Mouse (Mus musculus) heart, embryonic 12.5 days (tissue): ENCODE data around the gene Gmpr2. TPM values are rescaled to one million over a fixed set of nuclear protein-coding genes. Genes with fewer than 3 reads are reported as not detected.

Source experiments
- ATAC-seq: fragments of 200-750 bp; cut with Nextera tagmentation; 2 replicates; pipeline ENCODE4 v1.8.0; 2017; ENCODE audit warnings: moderate TSS enrichment, moderate library complexity; ENCODE audit not compliant: insufficient number of reproducible peaks, low FRiP score
- H3K27ac ChIP-seq: fragments of 300-500 bp; sonication (generic); 2 replicates; pipeline ENCODE4 v1.5.1; 2016; ENCODE audit warnings: mild to moderate bottlenecking, moderate library complexity; ENCODE audit not compliant: poor library complexity, severe bottlenecking
- H3K27me3 ChIP-seq: fragments of 300-500 bp; sonication (generic); replicated peaks from 2 replicates; pipeline ENCODE4 v1.6.1; 2016; ENCODE audit warnings: mild to moderate bottlenecking, moderate library complexity
- H3K36me3 ChIP-seq: fragments of 300-500 bp; sonication (generic); 2 replicates; pipeline ENCODE4 v1.6.1; 2016; ENCODE audit warnings: mild to moderate bottlenecking, moderate library complexity
- H3K4me1 ChIP-seq: fragments of 300-500 bp; sonication (generic); replicated peaks from 2 replicates; pipeline ENCODE4 v1.6.1; 2016; ENCODE audit warnings: mild to moderate bottlenecking
- H3K4me2 ChIP-seq: fragments of 300-500 bp; sonication (generic); 2 replicates; pipeline ENCODE4 v1.6.1; 2016; ENCODE audit warnings: mild to moderate bottlenecking, moderate library complexity
- H3K4me3 ChIP-seq: fragments of 300-500 bp; sonication (generic); 2 replicates; pipeline ENCODE4 v1.5.1; 2016; ENCODE audit warnings: mild to moderate bottlenecking
- H3K9ac ChIP-seq: fragments of 300-500 bp; sonication (generic); 2 replicates; pipeline ENCODE4 v1.6.1; 2016; ENCODE audit warnings: mild to moderate bottlenecking, moderate library complexity
- H3K9me3 ChIP-seq: fragments of 300-500 bp; sonication (generic); replicated peaks from 2 replicates; pipeline ENCODE4 v1.6.1; 2016; ENCODE audit warnings: mild to moderate bottlenecking, moderate library complexity
- WGBS: fragments of 180-500 bp; shearing (Covaris S2); methylation state at CpG from one replicate; pipeline ENCODE4 v1.1.7; 2016; 5-methylcytosine and 5-hydroxymethylcytosine counted together
- polyA plus RNA-seq: library from polyadenylated mRNA; unstranded; fragments of >200 nt; fragmentation: Nextera tagmentation; extraction: Ambion mirVana; gene quantifications from 2 replicates; pipeline ENCODE4 v1.2.1, GENCODE M21; 2016

The Gmpr2 gene
- polyA plus RNA-seq, result 39.8 and 44.6 TPM in 2 replicates

- peak within 1 kb of the TSS; percentile 81 for H3K27ac ChIP-seq
- peak within 1 kb of the TSS; percentile 90 for H3K9ac ChIP-seq
- H3K4me3 ChIP-seq, result peak within 1 kb of the TSS; percentile 93
- H3K27me3 ChIP-seq, result no peaks in the 10 kb centered on the region
- peaks cover 36% of the 10 kb centered on the region for H3K36me3 ChIP-seq
- no peaks in the 10 kb centered on the region for H3K9me3 ChIP-seq
- under 1% methylated on average over 38 of the region's 38 CpGs for WGBS
- H3K4me1 ChIP-seq, result peaks cover 18% of the 10 kb centered on the region
- ATAC-seq, result peak; percentile 98
- H3K4me2 ChIP-seq, result peak within 1 kb of the TSS; percentile 97
Observed at GRCm38 (mm10) chr14:55671833-55672740, at the start of gene Gmpr2, which contains the start of gene Nedd8. Gmpr2 (plus strand) TSS chr14:55671941. Nedd8 (minus strand) TSS chr14:55672124.

DNA sequence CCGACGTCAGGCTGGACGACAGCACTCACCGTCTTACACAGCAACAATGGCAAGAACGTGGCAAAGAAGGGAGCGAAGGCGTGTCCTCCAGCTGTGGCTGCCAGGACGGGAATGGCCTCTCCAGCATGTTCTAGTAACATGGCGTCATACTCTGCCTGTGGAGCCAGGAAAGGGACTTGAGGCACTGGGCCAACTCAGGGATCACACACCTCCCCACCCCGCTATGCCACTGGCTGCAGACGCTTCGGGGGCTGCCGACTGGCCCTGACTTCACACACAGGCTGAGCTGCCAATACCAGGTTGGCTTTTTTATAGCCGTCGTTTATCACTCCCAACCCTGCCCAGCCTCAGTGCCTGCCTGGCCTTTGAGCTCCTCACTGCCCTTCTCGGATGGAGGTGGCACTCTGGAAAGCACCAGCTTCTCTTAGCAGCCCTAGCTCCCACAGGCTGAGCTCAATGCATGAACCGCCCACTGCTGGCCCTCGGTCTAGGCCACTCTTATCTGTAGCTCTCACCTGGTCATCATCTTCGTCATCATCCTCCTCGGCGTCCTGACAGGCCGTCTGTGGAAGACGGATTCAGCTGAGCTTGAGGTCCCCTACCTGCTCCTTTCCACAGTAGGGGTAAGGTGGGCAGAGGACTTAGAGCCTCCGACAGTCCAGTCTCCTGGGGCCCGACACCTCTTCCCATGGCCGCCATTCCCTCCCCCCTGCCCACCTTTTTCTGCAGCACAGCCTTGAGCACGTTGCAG lies 43.5 kb upstream of the Gmpr2 start:
- no peaks in the 10 kb centered on the region for H3K27me3 ChIP-seq
- H3K9ac ChIP-seq, result no peak overlapping the region
- 88% methylated on average over 27 of the region's 27 CpGs for WGBS
- peaks cover 7% of the 10 kb centered on the region for H3K4me1 ChIP-seq
- no peak for ATAC-seq
- no peaks in the 10 kb centered on the region for H3K9me3 ChIP-seq
- no peak overlapping the region for H3K4me2 ChIP-seq
- H3K36me3 ChIP-seq, result peaks cover 99% of the 10 kb centered on the region
- H3K27ac ChIP-seq, result no peak overlapping the region
- no peak overlapping the region for H3K4me3 ChIP-seq

DNA sequence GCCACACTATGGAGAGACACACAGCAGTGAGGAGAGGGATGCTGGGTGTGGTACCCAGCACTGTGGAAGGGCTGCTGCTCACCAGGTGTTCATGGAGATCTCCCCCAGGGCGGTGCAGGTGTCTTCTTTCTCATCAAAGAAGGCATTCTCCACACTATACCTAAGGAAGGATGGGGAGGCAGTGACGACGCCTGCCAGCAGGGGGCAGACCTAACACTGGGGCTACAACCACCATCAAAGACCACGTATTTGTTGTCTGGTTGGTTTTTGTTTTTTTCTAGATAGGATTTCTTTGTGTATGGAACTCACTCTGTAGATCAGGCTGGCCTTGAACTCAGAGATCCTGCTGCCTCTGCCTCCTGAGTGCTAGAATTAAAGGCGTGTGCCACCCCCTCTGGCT lies 42.4 kb upstream of the Gmpr2 start:
- no peaks in the 10 kb centered on the region for H3K27me3 ChIP-seq
- H3K27ac ChIP-seq, result no peak overlapping the region
- WGBS, result 50% methylated on average over 5 of the region's 5 CpGs
- H3K9ac ChIP-seq, result no peak overlapping the region
- H3K4me3 ChIP-seq, result no peak overlapping the region
- no peak for ATAC-seq
- H3K4me1 ChIP-seq, result peaks cover 9% of the 10 kb centered on the region
- peaks cover 98% of the 10 kb centered on the region for H3K36me3 ChIP-seq
- no peak overlapping the region for H3K4me2 ChIP-seq
- no peaks in the 10 kb centered on the region for H3K9me3 ChIP-seq

GRCm38 (mm10) chr14:55634874-55635522 lies 36.7 kb upstream of the Gmpr2 start:
- WGBS, result 4% methylated on average over 23 of the region's 23 CpGs
- Histone ChIP-seq H3K9ac (peak overlapping the region; percentile 90), H3K27ac (peak overlapping the region; percentile 79), H3K4me2 (peak overlapping the region; percentile 98), H3K4me3 (peak overlapping the region; percentile 89), H3K9me3 (no peaks in the 10 kb centered on the region), H3K36me3 (peaks cover 81% of the 10 kb centered on the region), H3K4me1 (peaks cover 18% of the 10 kb centered on the region), H3K27me3 (no peaks in the 10 kb centered on the region)
- ATAC-seq, result 0 out of 2 replicates have a peak, but pooled peaks have one; percentile 6

DNA sequence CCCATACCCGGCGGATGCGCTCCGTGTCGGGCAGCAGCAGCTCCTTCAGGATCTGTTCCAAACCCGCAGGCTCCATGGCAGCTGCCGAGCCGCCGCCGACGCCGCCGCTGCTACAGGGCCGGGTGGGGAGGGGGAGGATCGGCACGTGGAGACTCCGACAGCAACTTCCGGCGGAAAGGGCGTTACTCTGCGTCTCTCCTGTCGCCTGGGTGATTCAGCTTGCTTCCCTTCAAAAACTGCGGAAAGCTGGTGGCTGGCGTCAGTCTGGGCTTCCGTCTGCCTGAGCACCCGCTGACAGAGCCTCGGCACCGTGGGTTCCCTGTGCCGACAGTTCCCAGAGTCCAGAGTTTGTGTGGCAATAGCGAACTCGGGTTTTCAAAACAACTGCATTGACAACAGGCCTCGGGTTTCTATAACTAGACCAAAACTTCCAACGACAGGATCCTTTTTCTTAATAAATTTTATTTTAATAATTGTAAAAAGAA lies 36.2 kb upstream of the Gmpr2 start, which contains the start of gene Ipo4:
Ipo4 (minus strand) TSS at position 435 of the 485 bp plus-strand sequence.
- no peaks in the 10 kb centered on the region for H3K9me3 ChIP-seq
- peaks cover 18% of the 10 kb centered on the region for H3K4me1 ChIP-seq
- peak within 1 kb of the TSS; percentile 79 for H3K27ac ChIP-seq
- peak within 1 kb of the TSS; percentile 89 for H3K4me3 ChIP-seq
- 1% methylated on average over 31 of the region's 33 CpGs for WGBS
- H3K9ac ChIP-seq, result peak within 1 kb of the TSS; percentile 90
- peaks cover 81% of the 10 kb centered on the region for H3K36me3 ChIP-seq
- H3K4me2 ChIP-seq, result peak within 1 kb of the TSS; percentile 98
- ATAC-seq, result peak; percentile 86
- H3K27me3 ChIP-seq, result no peaks in the 10 kb centered on the region

DNA sequence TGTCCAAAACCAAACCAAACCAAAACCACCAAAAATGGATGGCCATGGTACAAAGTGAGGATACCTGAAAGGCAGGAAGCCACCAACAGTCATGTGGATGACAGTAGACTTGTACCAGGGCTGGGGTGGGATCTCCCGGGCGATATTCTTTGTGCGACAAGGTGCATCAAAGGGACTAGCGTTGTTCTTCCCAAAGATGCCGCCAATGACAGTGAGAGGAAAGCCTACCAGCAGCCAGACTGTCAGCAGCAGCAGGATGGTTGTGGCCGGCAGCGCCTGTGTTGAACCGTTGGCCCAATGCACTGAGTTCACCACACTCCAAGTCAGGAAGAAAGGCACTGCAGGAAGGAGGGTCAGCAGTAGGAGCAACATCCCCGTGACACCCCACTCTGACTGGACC lies 33.9 kb upstream of the Gmpr2 start, which contains the start of gene Gm49378:
Gm49378 (minus strand) TSS at position 101 of the 400 bp plus-strand sequence.
- no peak within 1 kb of the TSS for H3K4me3 ChIP-seq
- H3K27ac ChIP-seq, result no peak within 1 kb of the TSS
- no peaks in the 10 kb centered on the region for H3K27me3 ChIP-seq
- H3K4me2 ChIP-seq, result no peak within 1 kb of the TSS
- WGBS, result 94% methylated on average over 9 of the region's 9 CpGs
- peaks cover 70% of the 10 kb centered on the region for H3K36me3 ChIP-seq
- no peak within 1 kb of the TSS for H3K9ac ChIP-seq
- peaks cover 27% of the 10 kb centered on the region for H3K4me1 ChIP-seq
- ATAC-seq, result no peak
- H3K9me3 ChIP-seq, result no peaks in the 10 kb centered on the region

DNA sequence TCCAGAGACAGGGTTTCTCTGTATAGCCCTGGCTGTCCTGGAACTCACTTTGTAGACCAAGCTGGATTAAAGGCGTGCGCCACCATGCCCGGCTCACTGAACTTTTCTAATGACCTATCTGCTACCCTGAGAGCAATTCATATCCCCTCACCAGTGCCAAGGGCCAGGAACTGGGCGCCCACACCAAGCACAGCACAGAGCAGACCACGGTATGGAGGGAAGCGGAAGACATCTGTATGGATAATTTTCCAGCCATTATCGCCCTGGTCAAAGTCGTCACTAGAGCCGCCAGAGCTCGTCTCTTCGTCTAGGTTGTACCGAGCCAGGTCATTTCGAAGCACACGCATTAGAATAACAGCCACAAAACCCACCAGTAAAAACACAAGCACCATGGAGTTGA lies 30.9 kb upstream of the Gmpr2 start:
- WGBS, result 98% methylated on average over 14 of the region's 14 CpGs
- Histone ChIP-seq H3K4me3 (no peak overlapping the region), H3K9ac (no peak overlapping the region), H3K4me2 (no peak overlapping the region), H3K9me3 (no peaks in the 10 kb centered on the region), H3K27ac (no peak overlapping the region), H3K36me3 (peaks cover 58% of the 10 kb centered on the region), H3K27me3 (no peaks in the 10 kb centered on the region), H3K4me1 (peaks cover 29% of the 10 kb centered on the region)
- no peak for ATAC-seq

DNA sequence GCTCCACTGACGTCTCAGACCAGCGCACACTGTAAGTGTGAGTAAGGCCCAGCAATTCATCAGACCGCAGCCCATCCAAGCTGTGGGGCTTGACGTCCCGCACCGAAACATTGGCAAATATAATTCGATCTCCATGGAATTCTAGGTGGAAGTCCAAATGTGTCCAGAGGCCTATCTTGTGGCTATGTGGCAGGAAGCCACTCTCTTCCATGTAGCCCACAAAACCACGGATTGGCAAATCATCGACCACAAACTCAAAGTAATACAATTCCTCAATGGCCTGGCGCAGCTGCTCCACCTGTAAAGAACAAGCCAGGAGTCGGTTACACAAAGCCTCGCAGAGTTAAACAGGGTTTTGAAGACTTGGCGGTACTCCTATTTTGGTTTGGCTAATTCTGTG lies 30.4 kb upstream of the Gmpr2 start:
- H3K36me3 ChIP-seq, result peaks cover 59% of the 10 kb centered on the region
- peaks cover 29% of the 10 kb centered on the region for H3K4me1 ChIP-seq
- 94% methylated on average over 13 of the region's 13 CpGs for WGBS
- ATAC-seq, result no peak
- H3K4me2 ChIP-seq, result no peak overlapping the region
- H3K27me3 ChIP-seq, result no peaks in the 10 kb centered on the region
- no peak overlapping the region for H3K27ac ChIP-seq
- H3K4me3 ChIP-seq, result no peak overlapping the region
- H3K9me3 ChIP-seq, result no peaks in the 10 kb centered on the region
- H3K9ac ChIP-seq, result no peak overlapping the region

DNA sequence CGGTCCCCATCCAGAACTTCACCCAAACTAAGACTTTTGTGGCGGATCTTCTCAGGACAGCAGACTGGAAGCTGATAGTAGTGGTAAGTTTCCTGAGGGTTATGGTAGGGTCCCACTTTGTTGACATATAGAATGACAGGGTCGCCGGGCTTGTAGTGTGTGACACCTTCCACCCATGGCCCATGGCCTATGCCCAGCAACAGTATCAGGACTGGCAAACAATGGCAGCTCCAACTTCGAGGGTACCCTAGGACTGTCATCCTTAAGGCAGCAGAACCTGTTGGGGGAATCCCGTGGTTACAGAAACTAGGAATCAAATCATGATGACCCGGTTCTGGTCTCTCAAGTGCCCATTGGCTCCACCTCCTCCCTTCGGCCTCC lies 29.1 kb upstream of the Gmpr2 start:
- H3K4me3 ChIP-seq, result peak overlapping the region; percentile 73
- H3K27me3 ChIP-seq, result no peaks in the 10 kb centered on the region
- H3K4me2 ChIP-seq, result peak overlapping the region; percentile 88
- 20% methylated on average over 8 of the region's 8 CpGs for WGBS
- peak overlapping the region; percentile 90 for H3K27ac ChIP-seq
- H3K9me3 ChIP-seq, result no peaks in the 10 kb centered on the region
- H3K4me1 ChIP-seq, result peaks cover 31% of the 10 kb centered on the region
- no peak; the same call in 1 of the 2 replicates for ATAC-seq
- H3K9ac ChIP-seq, result peak overlapping the region; percentile 82
- H3K36me3 ChIP-seq, result peaks cover 54% of the 10 kb centered on the region

- Histone ChIP-seq H3K9me3 (no peaks in the 10 kb centered on the region), H3K4me2 (peak within 1 kb of the TSS; percentile 88), H3K27ac (peak within 1 kb of the TSS; percentile 90), H3K27me3 (no peaks in the 10 kb centered on the region), H3K9ac (peak within 1 kb of the TSS; percentile 82), H3K4me1 (peaks cover 31% of the 10 kb centered on the region), H3K4me3 (peak within 1 kb of the TSS; percentile 73), H3K36me3 (peaks cover 48% of the 10 kb centered on the region)
- peak; percentile 87 for ATAC-seq
- under 1% methylated on average over 89 of the region's 89 CpGs for WGBS
Observed at GRCm38 (mm10) chr14:55643060-55643907, 28.5 kb upstream of the Gmpr2 start, which contains the start of gene Tm9sf1. Tm9sf1 (minus strand) TSS chr14:55643806.
